Mouse (Mus musculus): ENCODE measurements around the gene Fermt3. TPM values are rescaled to one million over a fixed set of nuclear protein-coding genes. Genes with fewer than 3 reads are reported as not detected.

The Fermt3 gene
- polyA plus RNA-seq, 1 experiment from 2014 or later: 18.4 TPM

GRCm38 (mm10) chr19:6987904-6988285 lies 31.4 kb downstream of the Fermt3 start:
- Histone ChIP-seq H3K27ac (ENCODE audit: low read length) (peak overlapping the region; percentile 82), H3K4me1 (ENCODE audit: control insufficient read depth, insufficient read depth, low read length) (peaks cover 25% of the 10 kb centered on the region), H3K36me3 (ENCODE audit: control insufficient read depth, insufficient read depth, low read length) (peaks cover 11% of the 10 kb centered on the region), H3K9me3 (replicated peaks; ENCODE audit: control insufficient read depth, low read length) (no peaks in the 10 kb centered on the region), H3K27me3 (ENCODE audit: control insufficient read depth, insufficient read depth, low read length) (no peaks in the 10 kb centered on the region), H3K4me2 (ENCODE audit: low read depth, low read length) (peak overlapping the region; percentile 94), H3K9ac (ENCODE audit: low read length) (peak overlapping the region; percentile 98), H3K4me3 (replicated peaks; ENCODE audit: low read length) (peak overlapping the region; percentile 88)
- no peak for ATAC-seq (ENCODE audit: insufficient read depth, low FRiP score)
- 4% methylated on average over 8 of the region's 8 CpGs for WGBS

DNA sequence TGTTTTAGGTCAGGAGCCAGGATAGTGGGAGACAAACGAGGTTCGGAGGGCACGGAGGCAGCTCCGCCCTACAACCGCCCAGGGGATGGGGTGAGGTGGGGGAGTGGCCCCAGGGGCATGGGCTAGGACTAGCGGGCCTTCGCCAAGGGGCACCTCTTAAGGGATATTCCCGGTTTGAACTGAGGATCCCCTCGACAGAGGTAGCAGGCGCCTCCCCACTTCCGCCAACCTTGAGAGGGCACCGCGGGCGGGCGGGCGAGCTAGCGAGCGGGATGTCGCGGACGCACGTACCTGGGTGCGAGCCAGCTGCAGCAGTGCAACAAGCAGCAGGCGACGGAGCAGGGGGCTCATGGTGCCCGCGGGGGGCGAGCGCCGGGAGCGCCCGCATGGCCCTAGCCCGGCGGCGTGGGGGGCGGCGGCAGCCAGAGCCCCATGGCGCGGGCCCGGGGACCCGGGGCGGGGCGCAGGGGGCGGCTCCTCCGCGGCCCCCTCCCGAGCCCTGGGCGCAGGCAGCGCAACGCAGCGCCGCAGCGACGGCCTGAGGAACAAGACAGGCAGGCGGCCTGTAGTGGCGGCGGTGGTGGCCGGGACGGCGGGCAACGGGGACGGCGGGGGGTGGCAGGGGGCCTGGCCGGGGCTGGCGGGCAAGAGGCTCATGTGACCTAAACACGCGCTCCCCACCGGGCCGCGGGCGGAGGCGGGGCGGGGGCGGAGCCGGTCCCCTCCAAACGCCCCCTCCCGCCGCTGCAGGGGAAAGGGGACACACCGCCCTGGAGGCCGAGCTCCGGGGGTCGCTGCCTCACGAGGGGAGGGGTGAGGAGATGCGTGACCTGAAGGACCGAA lies 32.0 kb downstream of the Fermt3 start, which contains the start of gene Vegfb:
Vegfb (minus strand) TSS at position 591 of the 843 bp plus-strand sequence.
- WGBS: under 1% methylated on average over 73 of the region's 85 CpGs
- peaks cover 22% of the 10 kb centered on the region for H3K4me1 ChIP-seq (ENCODE audit: control insufficient read depth, insufficient read depth, low read length)
- H3K9me3 ChIP-seq (replicated peaks; ENCODE audit: control insufficient read depth, low read length): no peaks in the 10 kb centered on the region
- peaks cover 11% of the 10 kb centered on the region for H3K36me3 ChIP-seq (ENCODE audit: control insufficient read depth, insufficient read depth, low read length)
- H3K9ac ChIP-seq (ENCODE audit: low read length): peak within 1 kb of the TSS; percentile 98
- H3K4me2 ChIP-seq (ENCODE audit: low read depth, low read length): peak within 1 kb of the TSS; percentile 94
- peak; percentile 56 for ATAC-seq (ENCODE audit: insufficient read depth, low FRiP score)
- no peaks in the 10 kb centered on the region for H3K27me3 ChIP-seq (ENCODE audit: control insufficient read depth, insufficient read depth, low read length)
- peak within 1 kb of the TSS; percentile 88 for H3K4me3 ChIP-seq (replicated peaks; ENCODE audit: low read length)
- peak within 1 kb of the TSS; percentile 82 for H3K27ac ChIP-seq (ENCODE audit: low read length)

DNA sequence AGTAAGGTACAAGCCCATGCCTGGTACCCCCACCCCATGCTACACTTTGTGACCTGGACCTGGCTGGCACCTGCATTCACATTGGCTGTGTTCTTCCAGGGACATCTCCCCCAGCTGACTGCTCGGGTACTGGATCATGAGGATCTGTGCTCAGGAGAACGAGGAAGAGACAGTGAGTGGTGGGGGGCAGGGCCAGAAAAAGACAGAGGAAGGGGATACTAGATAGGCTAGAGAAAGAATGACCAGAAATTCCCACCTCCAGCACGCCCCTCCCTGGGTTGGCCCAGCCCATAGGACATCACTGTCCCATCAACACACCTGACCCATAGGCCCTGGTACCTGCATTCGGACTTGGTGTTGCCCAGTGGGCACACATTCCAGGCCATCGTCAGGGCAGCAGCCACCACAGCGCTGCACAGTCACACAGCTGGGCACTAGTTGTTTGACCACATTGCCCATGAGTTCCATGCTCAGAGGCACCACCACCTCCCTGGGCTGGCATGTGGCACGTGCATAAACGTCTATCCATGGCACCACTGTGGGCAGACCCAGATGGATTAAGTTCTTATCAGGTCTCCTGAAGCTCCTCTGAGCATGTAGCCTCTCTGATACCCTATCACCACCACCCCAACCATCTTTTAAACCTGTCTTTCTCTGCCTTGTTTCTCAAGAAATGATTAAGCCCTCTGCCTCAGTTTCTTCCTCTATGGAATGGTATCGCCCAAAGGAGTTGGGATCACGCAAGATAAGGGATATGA lies 33.1 kb downstream of the Fermt3 start:
- no peak for ATAC-seq (ENCODE audit: insufficient read depth, low FRiP score)
- Histone ChIP-seq H3K9ac (ENCODE audit: low read length) (peak overlapping the region; percentile 98), H3K27ac (ENCODE audit: low read length) (no peak overlapping the region), H3K4me2 (ENCODE audit: low read depth, low read length) (peak overlapping the region; percentile 94), H3K36me3 (ENCODE audit: control insufficient read depth, insufficient read depth, low read length) (peaks cover 11% of the 10 kb centered on the region), H3K9me3 (replicated peaks; ENCODE audit: control insufficient read depth, low read length) (no peaks in the 10 kb centered on the region), H3K4me3 (replicated peaks; ENCODE audit: low read length) (peak overlapping the region; percentile 88), H3K27me3 (ENCODE audit: control insufficient read depth, insufficient read depth, low read length) (no peaks in the 10 kb centered on the region), H3K4me1 (ENCODE audit: control insufficient read depth, insufficient read depth, low read length) (peaks cover 23% of the 10 kb centered on the region)
- WGBS: 77% methylated on average over 10 of the region's 10 CpGs

- no peak for ATAC-seq (ENCODE audit: insufficient read depth, low FRiP score)
- WGBS: 85% methylated on average over 19 of the region's 19 CpGs
Observed at GRCm38 (mm10) chr19:6985300-6985699, 34.0 kb downstream of the Fermt3 start.

GRCm38 (mm10) chr19:6983621-6984020 lies 35.6 kb downstream of the Fermt3 start:
- H3K4me1 ChIP-seq (ENCODE audit: control insufficient read depth, insufficient read depth, low read length): peaks cover 33% of the 10 kb centered on the region
- no peak overlapping the region for H3K27ac ChIP-seq (ENCODE audit: low read length)
- WGBS: 93% methylated on average over 5 of the region's 5 CpGs
- no peak overlapping the region for H3K4me2 ChIP-seq (ENCODE audit: low read depth, low read length)
- H3K4me3 ChIP-seq (replicated peaks; ENCODE audit: low read length): no peak overlapping the region
- no peak overlapping the region for H3K9ac ChIP-seq (ENCODE audit: low read length)
- no peaks in the 10 kb centered on the region for H3K27me3 ChIP-seq (ENCODE audit: control insufficient read depth, insufficient read depth, low read length)
- H3K36me3 ChIP-seq (ENCODE audit: control insufficient read depth, insufficient read depth, low read length): peaks cover 11% of the 10 kb centered on the region
- H3K9me3 ChIP-seq (replicated peaks; ENCODE audit: control insufficient read depth, low read length): no peaks in the 10 kb centered on the region
- no peak for ATAC-seq (ENCODE audit: insufficient read depth, low FRiP score)

More at GRCm38 (mm10) chr19:6985300-6985699, 34.0 kb downstream of the Fermt3 start:
- Histone ChIP-seq H3K27ac (ENCODE audit: low read length) (no peak overlapping the region), H3K36me3 (ENCODE audit: control insufficient read depth, insufficient read depth, low read length) (peaks cover 11% of the 10 kb centered on the region), H3K4me3 (replicated peaks; ENCODE audit: low read length) (no peak overlapping the region), H3K9me3 (replicated peaks; ENCODE audit: control insufficient read depth, low read length) (no peaks in the 10 kb centered on the region), H3K9ac (ENCODE audit: low read length) (no peak overlapping the region), H3K4me1 (ENCODE audit: control insufficient read depth, insufficient read depth, low read length) (peaks cover 25% of the 10 kb centered on the region), H3K4me2 (ENCODE audit: low read depth, low read length) (no peak overlapping the region), H3K27me3 (ENCODE audit: control insufficient read depth, insufficient read depth, low read length) (no peaks in the 10 kb centered on the region)

GRCm38 (mm10) chr19:6981465-6981864 lies 37.8 kb downstream of the Fermt3 start:
- H3K4me3 ChIP-seq (replicated peaks; ENCODE audit: low read length): peak overlapping the region; percentile 68; the same call in 1 of the 2 replicates
- no peak overlapping the region for H3K27ac ChIP-seq (ENCODE audit: low read length)
- peak overlapping the region; percentile 89; the same call in 1 of the 2 replicates for H3K4me2 ChIP-seq (ENCODE audit: low read depth, low read length)
- WGBS: 84% methylated on average over 4 of the region's 4 CpGs
- peaks cover 11% of the 10 kb centered on the region for H3K36me3 ChIP-seq (ENCODE audit: control insufficient read depth, insufficient read depth, low read length)
- H3K27me3 ChIP-seq (ENCODE audit: control insufficient read depth, insufficient read depth, low read length): no peaks in the 10 kb centered on the region
- H3K9me3 ChIP-seq (replicated peaks; ENCODE audit: control insufficient read depth, low read length): no peaks in the 10 kb centered on the region
- H3K4me1 ChIP-seq (ENCODE audit: control insufficient read depth, insufficient read depth, low read length): peaks cover 39% of the 10 kb centered on the region
- H3K9ac ChIP-seq (ENCODE audit: low read length): no peak overlapping the region
- ATAC-seq (ENCODE audit: insufficient read depth, low FRiP score): no peak

GRCm38 (mm10) chr19:6980381-6981093 lies 38.7 kb downstream of the Fermt3 start, which contains the start of gene Fkbp2:
Fkbp2 (minus strand) TSS chr19:6980501.
- Histone ChIP-seq H3K9me3 (replicated peaks; ENCODE audit: control insufficient read depth, low read length) (no peaks in the 10 kb centered on the region), H3K4me2 (ENCODE audit: low read depth, low read length) (peak within 1 kb of the TSS; percentile 89), H3K4me1 (ENCODE audit: control insufficient read depth, insufficient read depth, low read length) (peaks cover 38% of the 10 kb centered on the region), H3K27me3 (ENCODE audit: control insufficient read depth, insufficient read depth, low read length) (no peaks in the 10 kb centered on the region), H3K9ac (ENCODE audit: low read length) (peak within 1 kb of the TSS; percentile 94), H3K4me3 (replicated peaks; ENCODE audit: low read length) (peak within 1 kb of the TSS; percentile 68), H3K36me3 (ENCODE audit: control insufficient read depth, insufficient read depth, low read length) (peaks cover 9% of the 10 kb centered on the region), H3K27ac (ENCODE audit: low read length) (peak within 1 kb of the TSS; percentile 90)
- peak; percentile 90 for ATAC-seq (ENCODE audit: insufficient read depth, low FRiP score)
- under 1% methylated on average over 38 of the region's 38 CpGs for WGBS

DNA sequence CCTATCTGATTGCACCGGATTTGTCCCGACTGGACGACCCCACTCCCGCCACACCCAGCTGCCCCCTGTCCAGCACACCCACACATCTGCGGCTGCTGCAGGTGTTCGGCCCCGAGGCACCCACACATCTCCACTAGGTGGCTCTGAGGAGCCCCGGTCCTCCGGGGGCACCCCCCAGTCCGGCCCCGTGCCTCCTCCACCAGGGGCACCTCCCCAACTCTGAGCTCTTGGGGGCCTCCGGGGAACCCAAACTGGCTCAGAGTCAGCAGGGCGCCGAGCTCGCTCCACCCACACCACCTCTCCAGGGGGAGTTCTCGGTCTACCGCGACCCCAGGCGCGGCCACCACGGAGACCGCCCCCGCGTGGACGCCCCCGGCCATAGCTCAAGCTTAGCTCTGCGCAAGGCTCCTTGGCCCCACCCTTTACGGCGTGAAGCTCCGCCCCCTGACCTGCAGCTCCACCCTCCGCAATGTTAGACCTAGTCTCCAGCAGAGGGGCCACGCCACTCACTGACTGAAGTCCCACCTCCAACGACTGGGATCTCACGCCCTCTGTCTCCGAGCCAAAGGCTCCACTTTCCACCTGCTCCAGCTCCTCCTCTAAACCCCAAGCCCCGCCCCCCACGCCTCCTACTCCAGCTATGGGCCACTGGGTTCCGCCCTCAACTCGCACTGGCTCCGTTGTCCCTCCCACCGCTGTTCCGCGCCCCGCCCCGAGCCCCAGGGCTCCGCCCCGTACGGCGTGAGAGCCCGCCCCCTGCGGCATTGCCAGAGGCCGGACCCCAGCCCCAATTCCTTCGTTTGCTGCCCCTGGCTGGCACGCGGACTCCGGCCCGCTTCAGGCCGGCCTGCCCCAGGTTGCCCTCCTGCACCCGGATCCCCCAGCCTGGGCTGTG lies 39.5 kb downstream of the Fermt3 start:
- H3K9ac ChIP-seq (ENCODE audit: low read length): peak overlapping the region; percentile 94
- H3K27ac ChIP-seq (ENCODE audit: low read length): peak overlapping the region; percentile 90
- H3K9me3 ChIP-seq (replicated peaks; ENCODE audit: control insufficient read depth, low read length): no peaks in the 10 kb centered on the region
- H3K36me3 ChIP-seq (ENCODE audit: control insufficient read depth, insufficient read depth, low read length): 0 out of 2 replicates have a peak, but pooled peaks cover 1% of the 10 kb centered on the region
- peak overlapping the region; percentile 89 for H3K4me2 ChIP-seq (ENCODE audit: low read depth, low read length)
- no peaks in the 10 kb centered on the region for H3K27me3 ChIP-seq (ENCODE audit: control insufficient read depth, insufficient read depth, low read length)
- WGBS: under 1% methylated on average over 58 of the region's 59 CpGs
- H3K4me3 ChIP-seq (replicated peaks; ENCODE audit: low read length): peak overlapping the region; percentile 68
- peaks cover 38% of the 10 kb centered on the region for H3K4me1 ChIP-seq (ENCODE audit: control insufficient read depth, insufficient read depth, low read length)
- peak; percentile 93 for ATAC-seq (ENCODE audit: insufficient read depth, low FRiP score)
